9 mouse cellular contexts compared by ENCODE assay signal in genomic region chr3:36209776-36210555, GRCm38 (mm10). TPM values are rescaled to one million over a fixed set of nuclear protein-coding genes. Genes with fewer than 3 reads are reported as not detected.
DNase-seq lines count a peak whose midpoint lies in the region; ATAC-seq lines count a peak whose summit lies in the region.
"Had no signal": no experiment of that assay in that cellular context is flagged by ENCODE, and none has a peak within 500 bp of the region (broad histone marks: within the 10 kb centered on the region; RNA-seq: fewer than 3 reads in every experiment).

No protein-coding gene starts in this region.

- H3K9me3 ChIP-seq in limb, embryonic 11.5 days (ENCODE audit: control insufficient read depth, low read length) = no peaks in the 10 kb centered on the region
- H3K9me3 ChIP-seq in limb, embryonic 10.5 days (replicated peaks) = no peaks in the 10 kb centered on the region
- H3K9me3 ChIP-seq in embryonic facial prominence, embryonic 11.5 days (replicated peaks; ENCODE audit: control insufficient read depth, low read length) = no peaks in the 10 kb centered on the region
- no peaks in the 10 kb centered on the region for H3K9me3 ChIP-seq in intestine, embryonic 15.5 days
- no peaks in the 10 kb centered on the region for H3K9me3 ChIP-seq in lung, embryonic 15.5 days
- H3K9me3 ChIP-seq: limb, embryonic 12.5 days had no signal

- no peak overlapping the region for H3K27ac ChIP-seq in limb, embryonic 11.5 days (replicated peaks; ENCODE audit: low read depth, low read length)
- no peak overlapping the region for H3K27ac ChIP-seq in limb, embryonic 10.5 days
- H3K27ac ChIP-seq in embryonic facial prominence, embryonic 11.5 days (replicated peaks; ENCODE audit: low read depth, low read length) = no peak overlapping the region
- no peak overlapping the region for H3K27ac ChIP-seq in intestine, embryonic 15.5 days
- no peak overlapping the region for H3K27ac ChIP-seq in lung, embryonic 15.5 days
- H3K27ac ChIP-seq: limb, embryonic 12.5 days had no signal

- no peak for ATAC-seq in limb, embryonic 11.5 days (ENCODE audit: insufficient number of reproducible peaks, low FRiP score, low TSS enrichment, low read depth)
- ATAC-seq in embryonic facial prominence, embryonic 11.5 days (replicated peaks; ENCODE audit: insufficient number of reproducible peaks, low FRiP score, low TSS enrichment, low read depth) = no peak
- 0 out of 2 replicates have a peak, but pooled peaks have one; percentile 49 for ATAC-seq in intestine, embryonic 15.5 days
- peak; percentile 59; the same call in 1 of the 2 replicates for ATAC-seq in lung, embryonic 15.5 days (ENCODE audit: borderline replicate concordance, extremely low read depth, low FRiP score, low TSS enrichment)
- ATAC-seq in inflammation-experienced regulatory T-cells, adult 6 months = no peak

- 70% methylated on average over 11 of the region's 11 CpGs for WGBS in limb, embryonic 11.5 days
- WGBS in limb, embryonic 10.5 days = 77% methylated on average over 11 of the region's 11 CpGs
- 64% methylated on average over 11 of the region's 11 CpGs for WGBS in embryonic facial prominence, embryonic 11.5 days
- 51% methylated on average over 11 of the region's 11 CpGs for WGBS in intestine, embryonic 15.5 days
- WGBS in lung, embryonic 15.5 days = 38% methylated on average over 11 of the region's 11 CpGs

- H3K4me1 ChIP-seq in limb, embryonic 11.5 days (ENCODE audit: control insufficient read depth, insufficient read depth, low read length) = no peaks in the 10 kb centered on the region
- H3K4me1 ChIP-seq in limb, embryonic 10.5 days = no peaks in the 10 kb centered on the region
- no peaks in the 10 kb centered on the region for H3K4me1 ChIP-seq in embryonic facial prominence, embryonic 11.5 days (ENCODE audit: control insufficient read depth, insufficient read depth, low read length)
- no peaks in the 10 kb centered on the region for H3K4me1 ChIP-seq in intestine, embryonic 15.5 days (replicated peaks)
- 0 out of 2 replicates have a peak, but pooled peaks cover 8% of the 10 kb centered on the region for H3K4me1 ChIP-seq in lung, embryonic 15.5 days
- H3K4me1 ChIP-seq: limb, embryonic 12.5 days had no signal

- no peak overlapping the region for H3K4me2 ChIP-seq in limb, embryonic 11.5 days (ENCODE audit: low read depth, severe bottlenecking)
- no peak overlapping the region for H3K4me2 ChIP-seq in embryonic facial prominence, embryonic 11.5 days (ENCODE audit: low read depth, low read length)
- H3K4me2 ChIP-seq in intestine, embryonic 15.5 days (replicated peaks) = no peak overlapping the region
- H3K4me2 ChIP-seq in lung, embryonic 15.5 days = no peak overlapping the region
- H3K4me2 ChIP-seq: limb, embryonic 12.5 days had no signal

- no peaks in the 10 kb centered on the region for H3K36me3 ChIP-seq in limb, embryonic 11.5 days (ENCODE audit: control insufficient read depth, insufficient read depth, low read length)
- H3K36me3 ChIP-seq in limb, embryonic 10.5 days = no peaks in the 10 kb centered on the region
- no peaks in the 10 kb centered on the region for H3K36me3 ChIP-seq in embryonic facial prominence, embryonic 11.5 days (replicated peaks; ENCODE audit: control insufficient read depth, insufficient read depth, low read depth, low read length)
- H3K36me3 ChIP-seq in intestine, embryonic 15.5 days = no peaks in the 10 kb centered on the region
- no peaks in the 10 kb centered on the region for H3K36me3 ChIP-seq in lung, embryonic 15.5 days
- H3K36me3 ChIP-seq: limb, embryonic 12.5 days had no signal

- no peak overlapping the region for H3K4me3 ChIP-seq in limb, embryonic 11.5 days (ENCODE audit: low read depth, low read length)
- H3K4me3 ChIP-seq in limb, embryonic 10.5 days = no peak overlapping the region
- H3K4me3 ChIP-seq in embryonic facial prominence, embryonic 11.5 days (ENCODE audit: low read depth, low read length) = no peak overlapping the region
- H3K4me3 ChIP-seq in intestine, embryonic 15.5 days (replicated peaks) = no peak overlapping the region
- no peak overlapping the region for H3K4me3 ChIP-seq in lung, embryonic 15.5 days
- H3K4me3 ChIP-seq: limb, embryonic 12.5 days had no signal

- DNase-seq in limb, embryonic 11.5 days (ENCODE audit: low spot score) = peak; percentile 38
- DNase-seq in limb, embryonic 10.5 days (ENCODE audit: low spot score) = no peak
- DNase-seq in adrenal gland, postnatal 14 days = peak; percentile 28
- peak; percentile 71 for DNase-seq in embryonic facial prominence, embryonic 11.5 days (ENCODE audit: low spot score)
- DNase-seq in right cerebral cortex, adult 2 months (ENCODE audit: low spot score in 2 of 2) = peak; percentile 67 to 75

- no peaks in the 10 kb centered on the region for H3K27me3 ChIP-seq in limb, embryonic 11.5 days (ENCODE audit: control insufficient read depth, insufficient read depth, low read length)
- no peaks in the 10 kb centered on the region for H3K27me3 ChIP-seq in limb, embryonic 10.5 days (ENCODE audit: low read depth, poor library complexity, severe bottlenecking)
- no peaks in the 10 kb centered on the region for H3K27me3 ChIP-seq in embryonic facial prominence, embryonic 11.5 days (ENCODE audit: control insufficient read depth, insufficient read depth, low read length)
- no peaks in the 10 kb centered on the region for H3K27me3 ChIP-seq in intestine, embryonic 15.5 days (replicated peaks)
- no peaks in the 10 kb centered on the region for H3K27me3 ChIP-seq in lung, embryonic 15.5 days
- H3K27me3 ChIP-seq: limb, embryonic 12.5 days had no signal

- H3K9ac ChIP-seq in limb, embryonic 11.5 days (ENCODE audit: low read length) = no peak overlapping the region
- no peak overlapping the region for H3K9ac ChIP-seq in embryonic facial prominence, embryonic 11.5 days (replicated peaks; ENCODE audit: low read length)
- H3K9ac ChIP-seq in intestine, embryonic 15.5 days = no peak overlapping the region
- H3K9ac ChIP-seq in lung, embryonic 15.5 days = no peak overlapping the region
- H3K9ac ChIP-seq: limb, embryonic 12.5 days had no signal

RNA-seq across cellular contexts. Expression of gene Qrfpr, which starts 12.1 kb away (rescaled TPM):
- not detected in 2 replicates for polyA plus RNA-seq in limb, embryonic 11.5 days (2014; fragmentation: Nextera tagmentation; extraction: Ambion mirVana)
- polyA plus RNA-seq in limb, embryonic 10.5 days (2016; fragmentation: Nextera tagmentation; extraction: Ambion mirVana) = 0.14 and 0.25 TPM in 2 replicates
- total RNA-seq in adrenal gland, postnatal 14 days (2021) = not detected in 2 replicates
- not detected in 2 replicates for polyA plus RNA-seq in embryonic facial prominence, embryonic 11.5 days (2014; fragmentation: Nextera tagmentation; extraction: Ambion mirVana)
- 0.13 TPM in 1 of 2 replicates, not detected in the other for polyA plus RNA-seq in intestine, embryonic 15.5 days (2015; fragmentation: Nextera tagmentation; extraction: Ambion mirVana)
- 0.13 and 0.17 TPM in 2 replicates for polyA plus RNA-seq in lung, embryonic 15.5 days (2015; fragmentation: Nextera tagmentation; extraction: Ambion mirVana)
- polyA plus RNA-seq in inflammation-experienced regulatory T-cells, adult 6 months (2017; shearing (Covaris generic)) = not detected

RNA-seq across cellular contexts. Expression of gene D3Ertd254e, which starts 59.1 kb away (rescaled TPM):
- 9.8 and 11.0 TPM in 2 replicates for polyA plus RNA-seq in limb, embryonic 11.5 days (2014; fragmentation: Nextera tagmentation; extraction: Ambion mirVana)
- 7.0 and 9.7 TPM in 2 replicates for polyA plus RNA-seq in limb, embryonic 10.5 days (2016; fragmentation: Nextera tagmentation; extraction: Ambion mirVana)
- 5.9 and 7.1 TPM in 2 replicates for total RNA-seq in adrenal gland, postnatal 14 days (2021)
- 10.1 and 10.2 TPM in 2 replicates for polyA plus RNA-seq in embryonic facial prominence, embryonic 11.5 days (2014; fragmentation: Nextera tagmentation; extraction: Ambion mirVana)
- 5.2 and 5.6 TPM in 2 replicates for polyA plus RNA-seq in intestine, embryonic 15.5 days (2015; fragmentation: Nextera tagmentation; extraction: Ambion mirVana)
- 7.3 and 7.9 TPM in 2 replicates for polyA plus RNA-seq in lung, embryonic 15.5 days (2015; fragmentation: Nextera tagmentation; extraction: Ambion mirVana)
- polyA plus RNA-seq in inflammation-experienced regulatory T-cells, adult 6 months (2017; shearing (Covaris generic)) = 1 to 10 TPM; 3.8 to 8.9 (median 7.2) TPM

Comparison
In these comparisons a context has a peak if more than half of its experiments do, and no peak if none do; other contexts are left out.
1. ATAC-seq: peak in intestine, embryonic 15.5 days (single experiment) and lung, embryonic 15.5 days (single experiment); none in limb, embryonic 11.5 days (single experiment), embryonic facial prominence, embryonic 11.5 days (single experiment) and inflammation-experienced regulatory T-cells, adult 6 months (single experiment).